Mouse (Mus musculus): ENCODE results near the gene Tmem270.
"Not testable (repeated sequence)": the region's sequence is repeated elsewhere in the genome, so short reads cannot be mapped to it uniquely, and the experiment has no call there.

The Tmem270 gene

DNA sequence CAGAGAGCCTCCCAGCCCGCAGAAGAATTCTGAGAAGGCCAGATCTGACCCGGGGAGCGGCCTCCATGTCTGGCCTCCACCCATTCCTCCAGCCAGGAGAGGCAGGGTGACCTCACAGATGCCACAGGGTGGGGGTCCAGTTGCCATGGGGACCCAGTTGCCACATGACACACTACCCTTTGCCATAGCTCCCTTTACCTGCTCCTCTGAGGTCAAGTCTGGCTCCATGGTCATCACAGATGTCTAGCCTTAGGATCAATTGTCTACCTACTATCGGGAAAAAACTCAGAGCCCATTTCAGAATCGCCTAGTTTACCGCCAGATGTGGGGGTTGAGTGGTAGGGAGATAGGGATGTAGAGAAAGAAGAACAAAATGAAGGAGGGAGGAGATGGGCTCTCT is at the start of gene Tmem270:
Tmem270 (minus strand) TSS at position 101 of the 400 bp plus-strand sequence.
- in situ Hi-C loops (cut with MboI, MseI), result no loop called here

DNA sequence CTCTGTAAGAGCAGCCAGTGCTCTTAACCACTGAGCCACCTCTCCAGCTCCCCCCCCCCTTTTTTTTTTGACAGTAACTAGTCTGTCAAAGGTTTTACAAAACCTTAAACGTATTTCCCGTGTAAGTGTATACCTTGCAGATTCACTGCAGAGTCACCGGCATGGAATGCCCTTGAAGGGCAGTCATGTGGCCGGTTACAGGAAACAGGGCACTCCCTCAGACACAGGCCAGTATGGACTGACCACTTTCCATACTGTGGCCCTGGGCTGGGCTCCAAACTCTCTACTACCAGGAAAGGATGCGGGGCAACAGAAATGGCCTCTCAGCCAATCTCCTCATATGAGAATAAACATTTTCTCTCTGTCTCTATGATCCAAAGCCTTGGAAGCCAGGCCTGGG is 49.0 kb upstream of the Tmem270 start:
- in situ Hi-C loops (cut with MboI, MseI), result no loop called here

DNA sequence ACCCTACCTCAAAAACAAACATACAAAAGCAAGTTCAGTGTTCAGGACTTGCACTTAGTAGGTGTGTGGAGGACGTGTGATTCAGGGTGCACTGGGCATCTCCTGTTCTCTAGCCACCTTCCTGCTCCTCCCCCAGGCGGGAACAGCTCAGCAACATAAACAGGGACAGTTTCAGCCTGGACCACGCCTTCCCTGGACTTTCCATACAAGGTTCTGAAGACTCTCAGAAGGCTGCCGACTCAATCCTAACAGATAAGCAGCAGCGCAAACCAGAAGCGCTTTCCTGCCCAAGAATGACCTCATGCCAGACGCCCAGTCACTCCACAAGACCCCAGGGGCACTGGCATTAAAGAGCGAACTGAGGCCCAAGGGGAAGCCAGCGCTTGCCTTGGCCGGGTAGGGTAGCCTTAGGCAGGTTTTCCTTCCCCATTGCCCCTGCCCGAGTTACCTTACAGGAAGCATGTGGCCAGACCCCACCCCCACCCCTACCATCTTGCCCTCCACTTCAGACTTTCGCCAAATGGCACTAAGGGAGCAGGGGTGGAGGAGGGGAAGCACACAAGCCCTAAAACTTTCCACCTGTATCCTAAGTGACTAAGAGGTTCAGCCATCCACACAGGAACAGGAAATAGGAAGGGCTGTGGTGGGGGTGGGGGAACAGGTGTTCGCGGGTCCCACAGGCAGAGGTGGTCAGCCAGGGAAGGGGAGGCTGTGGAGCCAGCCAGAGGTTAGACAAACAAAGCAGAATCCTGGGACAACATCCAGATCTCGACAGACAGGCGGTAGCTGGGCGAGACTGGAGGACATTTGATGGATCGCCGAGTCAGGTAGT is 44.7 kb upstream of the Tmem270 start:
- in situ Hi-C loops (cut with MboI, MseI), result no loop called here

DNA sequence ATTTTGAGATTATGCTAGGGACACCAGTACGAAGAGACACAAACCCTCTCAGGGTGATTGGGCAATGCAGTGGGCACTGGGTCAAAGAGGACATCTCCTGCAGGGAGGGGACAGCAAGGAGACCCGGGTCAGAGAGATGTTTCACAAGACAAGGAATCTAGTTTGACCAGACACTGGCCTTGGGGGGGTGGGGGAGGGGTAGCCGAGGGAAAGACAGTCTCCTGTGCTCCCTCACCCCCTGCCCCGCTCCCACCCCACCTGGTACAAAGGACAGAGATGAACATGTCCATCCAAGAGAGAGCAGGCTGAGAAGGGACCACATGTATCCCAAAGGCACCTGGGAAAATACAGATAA is 41.5 kb upstream of the Tmem270 start:
- in situ Hi-C loops (cut with MboI, MseI), result no loop called here

DNA sequence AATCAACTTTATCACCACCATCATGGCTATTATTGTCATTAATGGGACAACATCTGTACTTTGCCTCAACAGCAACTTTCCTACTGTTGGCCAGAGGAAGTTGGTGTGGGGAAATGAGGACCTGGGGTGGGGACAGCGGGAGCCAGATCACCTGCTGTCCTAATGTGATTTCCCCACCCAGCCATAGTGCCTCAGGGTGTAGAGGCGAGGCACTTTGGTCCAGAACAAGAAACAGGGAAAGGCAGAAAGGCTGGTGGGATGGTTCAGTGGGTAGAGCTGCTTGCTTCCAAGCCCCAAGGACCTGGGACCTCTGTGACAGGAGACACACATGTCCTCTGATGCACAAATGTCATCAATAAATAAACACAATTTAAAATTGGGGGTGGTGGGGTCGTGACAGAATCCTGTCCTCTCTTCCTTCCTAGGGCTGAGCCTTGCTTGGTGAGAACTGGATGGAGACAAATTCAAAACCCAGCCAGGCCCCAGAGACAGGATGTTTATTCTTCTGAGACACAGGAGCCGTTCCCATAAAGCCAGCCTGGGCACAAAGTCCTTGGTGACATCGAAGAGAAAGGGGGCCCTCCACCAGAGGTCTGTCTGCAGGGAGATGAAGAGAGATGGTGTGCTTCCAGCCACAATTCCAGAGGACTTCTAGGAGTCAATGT is 41.0 kb upstream of the Tmem270 start:
- in situ Hi-C loops (cut with MboI, MseI), result no loop called here

DNA sequence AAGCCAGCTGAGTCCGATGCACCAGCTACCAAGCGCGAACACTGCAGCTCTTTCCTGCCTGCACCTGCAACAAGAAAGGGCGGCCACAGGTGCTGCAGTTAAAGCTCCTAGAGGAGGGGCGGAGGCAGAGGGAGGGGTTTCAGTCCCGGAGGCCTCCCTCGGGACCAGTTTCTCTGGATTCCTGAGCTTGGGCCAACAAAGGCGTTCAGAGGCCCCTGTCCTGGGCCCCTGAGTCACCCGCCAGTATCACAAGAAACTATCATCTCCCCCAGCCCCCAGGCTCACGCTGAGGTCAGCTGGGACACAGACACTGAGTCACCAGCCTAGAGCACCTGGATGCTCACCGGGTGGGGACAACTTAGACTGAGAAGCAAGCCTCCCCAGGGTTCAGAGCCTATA is 40.3 kb upstream of the Tmem270 start, which contains the start of gene Cldn4:
Cldn4 (minus strand) TSS at position 78 of the 399 bp plus-strand sequence.
- in situ Hi-C loops (cut with MboI, MseI), result no loop called here

DNA sequence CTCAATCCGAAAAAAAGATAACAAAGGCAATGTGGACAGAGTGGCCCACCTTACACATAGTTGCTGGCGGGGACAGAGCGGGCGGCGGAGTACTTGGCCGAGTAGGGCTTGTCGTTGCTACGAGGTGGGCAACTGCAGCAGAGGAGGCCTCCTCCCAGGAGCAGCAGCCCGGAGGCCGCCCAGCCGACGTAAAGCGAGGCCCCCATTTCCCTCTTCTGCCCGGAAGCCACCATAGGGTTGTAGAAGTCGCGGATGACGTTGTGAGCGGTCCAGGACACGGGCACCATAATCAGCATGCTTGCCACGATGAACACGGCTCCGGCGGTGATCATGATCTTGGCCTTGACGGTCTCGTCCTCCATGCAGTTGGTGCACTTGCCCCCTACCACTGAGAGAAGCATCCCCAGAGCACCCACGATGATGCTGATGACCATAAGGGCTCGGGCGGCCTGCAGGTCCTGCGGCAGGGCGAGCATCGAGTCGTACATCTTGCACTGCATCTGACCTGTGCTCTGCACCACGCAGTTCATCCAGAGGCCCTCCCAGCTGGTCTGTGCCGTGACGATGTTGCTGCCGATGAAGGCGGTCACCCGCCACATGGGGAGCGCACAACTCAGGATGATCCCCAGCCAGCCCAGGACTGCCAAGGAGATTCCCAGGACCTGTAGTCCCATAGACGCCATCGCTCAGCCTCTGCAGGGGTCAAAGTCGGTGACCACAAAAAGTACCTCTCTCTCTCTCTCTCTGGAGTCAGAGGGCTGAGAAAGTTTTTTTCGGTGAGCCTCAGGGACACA is 39.7 kb upstream of the Tmem270 start:
- in situ Hi-C loops (cut with MboI, MseI), result no loop called here

DNA sequence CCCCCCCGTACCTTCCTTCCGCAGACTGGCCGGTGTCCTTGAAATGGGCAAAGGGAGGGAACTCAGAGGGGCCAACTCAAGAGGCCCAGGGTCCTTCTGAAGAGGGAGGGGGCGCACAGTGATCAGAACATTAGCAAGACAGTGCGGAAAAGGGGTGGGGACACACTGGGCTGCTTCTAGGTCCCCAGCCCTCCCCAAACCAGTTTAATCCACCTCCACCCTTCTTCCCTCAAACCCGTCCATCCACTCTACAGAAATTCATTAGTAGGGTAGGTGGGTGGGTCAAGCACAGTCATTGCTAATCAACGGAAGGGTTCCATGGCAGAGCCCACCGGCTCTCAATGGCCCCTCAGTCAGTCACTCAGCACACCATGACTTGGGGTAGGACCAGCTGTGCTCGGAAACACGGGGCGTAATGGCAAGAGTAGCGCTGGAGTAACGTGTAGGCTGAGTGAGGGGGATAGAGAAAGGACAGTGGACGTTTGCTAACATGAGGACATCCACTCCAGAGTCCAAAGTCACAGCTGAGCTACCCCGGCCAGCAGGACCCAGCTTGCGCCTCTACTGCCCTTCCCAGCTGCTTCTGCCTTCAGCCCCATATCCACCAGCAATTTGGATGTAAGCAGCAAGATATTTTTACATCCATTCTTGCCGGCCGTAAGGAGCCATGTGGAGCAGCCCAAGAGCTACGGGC is 38.9 kb upstream of the Tmem270 start:
- in situ Hi-C loops (cut with MboI, MseI), result no loop called here

DNA sequence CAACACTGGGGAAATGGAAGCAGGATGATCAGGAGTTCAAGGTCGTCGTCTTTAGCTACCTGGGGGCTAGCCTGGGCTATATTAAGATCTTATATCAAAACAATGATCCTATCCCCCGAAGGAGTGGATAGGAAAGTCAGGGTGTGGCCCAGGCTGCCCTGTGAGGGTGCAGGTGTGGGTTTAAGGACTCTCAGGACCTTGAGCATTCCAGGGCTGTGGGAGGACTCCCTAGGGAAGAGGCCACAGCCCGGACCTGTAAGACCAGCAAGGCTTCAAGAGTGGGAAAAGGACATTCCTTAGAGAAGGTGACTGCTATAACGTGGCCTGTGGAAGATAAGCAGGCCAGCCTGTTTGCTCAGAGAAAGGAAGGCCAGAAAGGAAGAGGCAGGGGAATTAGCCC is 37.6 kb upstream of the Tmem270 start:
- in situ Hi-C loops (cut with MboI, MseI), result no loop called here

DNA sequence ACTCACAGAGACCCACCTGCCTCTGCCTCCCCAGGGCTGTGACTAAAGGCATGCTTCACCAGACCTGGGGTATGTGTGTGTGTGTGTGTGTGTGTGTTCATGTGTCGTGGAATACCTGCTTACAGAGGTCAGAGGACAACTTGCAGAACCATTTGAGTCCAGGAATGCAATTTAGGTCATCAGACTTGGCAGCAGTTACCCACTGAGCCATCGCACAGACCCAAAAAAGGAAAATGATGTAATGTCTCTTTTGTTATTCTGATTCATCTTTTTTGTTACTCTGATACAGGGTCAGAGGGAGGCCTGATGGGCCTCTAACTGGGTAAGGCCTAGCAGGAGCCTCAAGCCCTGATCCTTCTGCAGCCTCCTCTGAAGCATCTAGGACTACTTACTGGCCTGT is 36.2 kb upstream of the Tmem270 start:
- in situ Hi-C loops (cut with MboI, MseI), result no loop called here

DNA sequence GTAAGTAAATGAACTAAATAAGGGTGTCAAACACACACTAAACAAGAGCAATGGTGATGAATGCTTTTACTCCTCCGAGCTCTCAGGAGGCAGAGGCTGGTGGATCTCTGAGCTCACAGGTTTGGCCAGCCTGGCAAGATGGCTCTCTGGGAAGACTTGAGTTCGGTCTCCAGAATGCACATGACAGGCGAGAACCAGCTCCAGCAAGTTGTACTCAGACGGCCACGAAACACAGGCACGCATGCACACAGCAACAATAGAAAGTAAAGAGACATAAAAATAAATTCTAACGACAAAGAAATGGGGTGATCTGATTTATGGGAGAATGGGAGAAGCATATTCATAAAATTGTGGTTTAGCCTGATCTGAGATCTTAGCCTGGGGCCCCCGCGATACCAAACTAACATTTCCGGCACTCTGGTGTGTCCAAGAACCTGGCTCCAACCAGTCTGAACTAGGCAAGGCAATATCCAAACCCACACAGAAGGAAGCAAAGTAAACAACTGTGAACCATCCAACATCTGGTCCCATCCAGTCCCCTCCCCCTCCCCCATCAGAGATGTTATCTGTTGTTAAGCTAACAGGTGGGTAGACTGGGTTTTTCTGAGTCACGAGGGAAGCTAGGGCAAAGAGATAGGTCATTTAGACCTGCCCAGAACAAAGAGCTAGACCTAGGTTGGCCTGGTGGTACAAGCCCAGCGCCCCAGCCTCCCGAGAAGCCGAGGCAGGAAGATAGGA is 35.1 kb upstream of the Tmem270 start:
- in situ Hi-C loops (cut with MboI, MseI), result no loop called here

DNA sequence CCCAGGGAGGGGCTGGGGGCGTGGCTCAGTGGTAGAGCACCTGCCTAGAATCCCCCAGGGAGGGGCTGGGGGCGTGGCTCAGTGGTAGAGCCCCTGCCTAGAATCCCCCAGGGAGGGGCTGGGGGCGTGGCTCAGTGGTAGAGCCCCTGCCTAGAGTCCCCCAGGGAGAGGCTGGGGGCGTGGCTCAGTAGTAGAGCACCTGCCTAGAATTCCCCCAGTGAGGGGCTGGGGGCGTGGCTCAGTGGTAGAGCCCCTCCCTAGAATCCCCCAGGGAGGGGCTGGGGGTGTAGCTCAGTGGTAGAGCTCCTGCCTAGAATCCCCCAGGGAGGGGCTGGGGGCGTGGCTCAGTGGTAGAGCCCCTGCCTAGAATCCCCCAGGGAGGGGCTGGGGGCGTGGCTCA is 33.0 kb upstream of the Tmem270 start:
- in situ Hi-C loops (cut with MboI, MseI), result not testable (repeated sequence)

DNA sequence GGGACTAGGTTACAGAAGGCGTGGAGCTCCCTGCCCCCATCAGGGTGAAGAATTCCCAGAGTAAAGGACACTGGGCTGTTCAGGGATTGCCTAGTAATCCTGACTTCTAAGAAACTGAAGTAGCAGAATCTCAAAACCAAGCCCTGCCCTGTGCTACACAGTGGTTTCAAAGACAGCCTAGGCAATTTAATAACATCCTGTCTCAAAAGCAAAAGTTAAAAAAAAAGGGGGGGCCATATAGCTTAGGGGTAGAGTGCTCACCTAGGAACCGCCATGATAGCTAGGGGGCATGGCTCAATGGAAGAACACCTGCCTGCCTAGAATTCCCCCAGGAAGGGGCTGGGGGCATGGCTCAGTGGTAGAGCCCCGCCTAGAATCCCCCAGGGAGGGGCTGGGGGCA is 32.5 kb upstream of the Tmem270 start:
- in situ Hi-C loops (cut with MboI, MseI), result no loop called here

DNA sequence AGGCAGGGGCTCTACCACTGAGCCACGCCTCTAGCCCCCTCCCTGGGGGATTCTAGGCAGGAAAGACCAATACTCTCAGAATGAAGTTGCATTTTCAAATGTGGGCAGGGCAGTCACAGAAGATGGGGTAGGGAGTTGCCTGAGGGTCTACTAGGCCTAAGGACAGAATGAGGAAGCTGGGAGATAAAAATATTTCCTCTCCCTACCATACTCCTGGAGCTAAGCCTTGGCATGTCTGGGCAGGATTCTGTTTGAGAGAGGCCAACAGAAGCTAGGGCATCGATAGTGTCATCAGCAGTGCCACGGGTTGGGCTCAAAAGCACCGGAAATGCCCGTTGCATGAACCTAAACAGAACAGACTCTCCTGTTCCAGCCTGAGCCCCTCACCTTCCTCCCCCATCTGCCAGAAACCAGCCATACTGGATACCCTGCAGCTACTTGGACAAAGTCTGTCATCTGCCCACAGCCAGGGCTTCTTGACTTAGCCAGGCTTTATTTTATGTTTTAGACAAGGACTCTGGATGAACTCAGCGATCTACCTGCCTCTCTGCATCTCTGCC is 30.2 kb upstream of the Tmem270 start:
- in situ Hi-C loops (cut with MboI, MseI), result no loop called here

DNA sequence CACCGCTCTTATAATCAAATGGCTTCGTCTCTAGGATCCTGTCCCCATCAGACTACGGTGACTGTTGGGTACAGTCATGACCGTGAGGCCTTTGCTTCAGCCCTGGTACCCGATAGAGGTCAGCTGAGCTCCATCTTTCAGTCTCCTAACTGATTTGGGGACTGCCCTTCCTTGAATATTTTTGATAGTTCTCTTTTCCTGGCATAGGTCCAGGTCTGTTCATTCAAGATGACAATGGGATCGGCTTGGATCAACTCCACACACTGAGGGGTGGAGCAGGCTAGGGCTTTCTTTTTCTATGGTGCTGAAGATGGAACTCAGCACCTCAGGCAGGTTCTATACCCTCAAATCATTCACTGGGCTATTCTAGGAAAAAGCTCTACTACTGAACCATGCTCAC is 29.5 kb upstream of the Tmem270 start:
- in situ Hi-C loops (cut with MboI, MseI), result no loop called here

DNA sequence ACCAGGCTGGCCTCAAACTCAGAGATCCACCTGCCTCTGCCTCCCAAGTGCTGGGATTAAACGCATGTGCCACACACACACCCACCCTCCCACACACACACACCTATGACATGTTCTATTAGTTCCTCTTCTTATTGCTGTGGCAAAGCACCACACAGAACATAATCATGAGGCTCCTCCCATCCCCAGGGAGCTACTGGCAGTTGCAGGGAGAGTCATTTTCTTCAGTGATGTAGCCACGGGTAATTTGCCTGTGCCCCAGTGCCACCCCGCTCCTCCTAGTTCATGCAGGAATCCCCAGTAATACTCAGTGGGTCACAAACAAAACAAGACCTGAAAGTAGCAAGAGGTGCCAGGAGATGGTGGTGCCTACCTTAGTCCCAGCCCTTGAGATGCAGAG is 28.1 kb upstream of the Tmem270 start:
- in situ Hi-C loops (cut with MboI, MseI), result no loop called here

DNA sequence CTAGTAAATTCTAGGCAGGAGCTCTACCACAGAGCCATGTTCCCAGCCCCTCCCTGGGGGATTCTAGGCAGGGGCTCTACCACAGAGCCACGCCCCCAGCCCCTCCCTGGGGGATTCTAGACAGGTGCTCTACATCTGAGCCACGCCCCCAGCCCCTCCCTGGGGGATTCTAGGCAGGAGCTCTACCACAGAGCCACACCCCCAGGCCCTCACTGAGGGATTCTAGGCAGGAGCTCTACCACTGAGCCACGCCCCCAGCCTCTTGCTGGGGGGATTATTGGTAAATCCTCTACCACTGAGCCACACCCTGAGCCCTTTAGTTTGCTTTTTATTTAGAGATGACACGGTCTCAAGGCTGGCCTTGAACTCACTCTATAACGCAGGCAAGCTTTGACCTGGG is 27.2 kb upstream of the Tmem270 start:
- in situ Hi-C loops (cut with MboI, MseI), result not testable (repeated sequence)

DNA sequence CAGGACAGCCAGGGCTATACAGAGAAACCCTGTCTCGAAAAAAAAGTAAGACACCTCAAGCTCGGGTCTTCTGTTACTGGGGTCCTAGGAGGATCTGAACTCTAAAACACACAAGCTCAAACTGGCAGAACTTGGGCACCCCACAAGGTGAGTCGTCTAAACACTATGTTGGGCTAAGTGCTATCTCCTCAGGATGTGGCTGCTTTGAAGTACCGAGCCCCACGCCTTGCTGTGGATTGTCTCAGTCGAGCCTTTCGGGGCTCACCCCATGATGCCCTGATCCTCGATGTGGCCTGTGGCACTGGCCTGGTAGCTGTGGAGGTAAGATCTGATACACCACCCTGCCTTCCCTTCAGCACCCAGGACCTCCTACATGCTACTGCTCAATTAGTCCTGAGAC is 26.7 kb upstream of the Tmem270 start:
- in situ Hi-C loops (cut with MboI, MseI), result no loop called here

DNA sequence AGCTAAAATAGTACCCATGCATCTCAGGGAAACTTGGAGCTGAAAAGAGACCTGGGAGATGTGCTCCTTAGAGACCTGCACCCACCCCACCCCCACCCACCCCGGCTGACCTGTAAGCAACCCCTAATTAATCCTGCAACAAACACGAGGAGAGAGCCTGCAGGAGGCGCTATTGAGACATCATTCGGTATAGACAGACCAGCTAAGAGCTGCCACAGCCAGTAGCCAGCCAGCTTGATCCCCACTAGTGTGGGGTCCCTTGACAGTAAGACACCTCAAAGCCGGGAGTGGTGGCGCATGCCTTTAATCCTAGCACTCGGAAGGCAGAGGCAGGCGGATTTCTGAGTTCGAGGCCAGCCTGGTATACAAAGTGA is 26.4 kb upstream of the Tmem270 start:
- in situ Hi-C loops (cut with MboI, MseI), result no loop called here

DNA sequence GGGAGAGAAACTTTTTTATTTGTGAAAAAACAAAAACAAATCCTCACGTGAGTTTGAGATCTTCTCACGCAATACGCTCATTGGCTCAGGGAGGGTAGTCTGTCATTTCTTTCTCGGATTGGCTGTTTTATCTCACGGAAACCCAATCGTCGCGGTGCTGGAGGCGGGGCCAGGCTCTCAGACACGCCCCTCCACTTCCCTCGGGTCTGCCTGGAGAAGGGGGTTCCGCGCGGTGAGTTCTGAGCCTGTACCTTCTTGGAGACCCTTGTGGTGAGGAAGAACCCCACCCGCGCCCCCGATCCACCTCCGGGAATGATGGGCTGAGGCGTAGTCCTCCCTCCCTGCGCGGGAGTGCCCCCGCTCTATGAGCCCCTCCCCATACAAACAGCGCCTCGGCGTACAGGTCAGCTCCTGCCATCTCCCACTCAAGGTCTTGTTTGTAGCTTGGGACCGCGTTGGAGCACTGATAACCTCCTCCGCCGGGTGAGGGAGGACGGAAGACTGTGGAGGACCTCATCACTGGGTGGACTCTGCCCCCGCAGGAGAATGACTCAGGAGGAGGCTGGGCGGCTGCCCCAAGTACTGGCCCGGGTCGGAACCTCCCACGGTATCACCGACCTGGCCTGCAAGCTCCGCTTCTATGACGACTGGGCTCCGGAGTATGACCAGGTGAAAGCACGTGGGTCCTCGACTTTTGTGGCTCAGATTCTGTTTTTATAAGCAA is 25.8 kb upstream of the Tmem270 start, which contains the start of gene Mettl27:
Mettl27 (plus strand) TSS at position 190 of the 724 bp plus-strand sequence.
- in situ Hi-C loops (cut with MboI, MseI), result no loop called here

All from T-helper 2 cell (primary cell).